Comparison of ENCODE assay signal across 26 mouse cellular contexts in the genomic region with DNA sequence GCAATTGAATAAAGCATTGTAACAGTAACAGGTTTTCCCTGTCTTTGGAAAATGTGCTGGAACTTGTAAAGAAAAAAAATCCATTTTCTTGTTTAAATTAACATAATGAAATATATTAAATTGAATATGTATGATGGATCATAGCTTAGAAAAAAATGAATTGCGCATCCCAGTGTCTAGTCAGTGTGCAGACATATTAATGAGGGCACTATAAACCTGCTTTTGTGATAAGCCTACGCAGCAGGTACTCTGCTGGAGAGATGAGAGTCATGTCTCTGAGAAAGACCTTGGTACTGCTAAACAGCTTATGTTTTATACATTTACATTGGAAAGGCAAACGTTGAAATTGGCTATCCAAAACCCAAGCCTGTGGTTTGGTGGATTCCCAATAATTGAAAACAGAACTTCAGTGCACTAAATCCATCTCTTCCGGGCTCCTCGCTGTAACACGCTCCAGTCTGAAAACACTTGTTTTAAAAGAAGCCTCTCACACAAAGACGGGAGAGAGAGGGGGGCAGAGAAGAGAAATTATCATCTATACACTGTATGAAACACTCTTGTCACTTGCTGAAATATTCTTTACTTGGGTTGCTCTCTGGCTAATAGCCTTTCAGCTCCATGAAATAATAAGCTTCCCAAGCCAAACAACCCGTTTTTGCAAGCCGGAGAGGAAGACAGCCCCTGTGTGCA.
DNase-seq lines count a peak whose midpoint lies in the region; ATAC-seq and TF ChIP-seq lines count a peak whose summit lies in the region.
"Had no signal": no experiment of that assay in that cellular context is flagged by ENCODE, and none has a peak within 500 bp of the region (broad histone marks: within the 10 kb centered on the region; RNA-seq: fewer than 3 reads in every experiment).

No protein-coding gene starts in this region.

- peak; percentile 79 for ATAC-seq in forebrain, postnatal 0 days
- ATAC-seq in forebrain, embryonic 12.5 days (ENCODE audit: low FRiP score), result no peak
- 0 out of 2 replicates have a peak, but pooled peaks have one; percentile 32 for ATAC-seq in embryonic facial prominence, embryonic 13.5 days (ENCODE audit: insufficient number of reproducible peaks, insufficient read depth, low FRiP score, low TSS enrichment, low read depth)
- ATAC-seq in limb, embryonic 11.5 days (ENCODE audit: insufficient number of reproducible peaks, low FRiP score, low TSS enrichment, low read depth), result no peak
- ATAC-seq in heart, embryonic 12.5 days (ENCODE audit: insufficient number of reproducible peaks, low FRiP score), result no peak
- ATAC-seq: forebrain, embryonic 16.5 days; hindbrain, embryonic 16.5 days; Patski had no signal

- TF ChIP-seq CTCF in forebrain, postnatal 0 days (IDR thresholded peaks at IDR 0.05; ENCODE audit: low read depth), result no peak
- TF ChIP-seq CTCF in gastrocnemius, adult 2 months (IDR thresholded peaks at IDR 0.05), result no peak

- DNase-seq in forebrain, postnatal 0 days, result peak; percentile 7
- no peak for DNase-seq in limb, embryonic 11.5 days (ENCODE audit: low spot score)
- no peak for DNase-seq in gastrocnemius, adult 2 months
- DNase-seq in layer of hippocampus, postnatal 36 days, result no peak
- DNase-seq: adrenal gland, postnatal 10 days; cerebellum, adult 8-10 months; cerebellum, postnatal 25 days; gastrocnemius, postnatal 10 days; kidney, adult 2 months; kidney, postnatal 36 days; left cerebral cortex, postnatal 4 days; lung, embryonic 14.5 days; lung, postnatal 14 days; retina, postnatal 1 day; right cerebral cortex, postnatal 14 days; thymus, postnatal 14 days had no signal

- no peaks in the 10 kb centered on the region for H3K27me3 ChIP-seq in forebrain, postnatal 0 days (ENCODE audit: insufficient read depth, low read length)
- no peaks in the 10 kb centered on the region for H3K27me3 ChIP-seq in forebrain, embryonic 12.5 days
- no peaks in the 10 kb centered on the region for H3K27me3 ChIP-seq in embryonic facial prominence, embryonic 13.5 days
- H3K27me3 ChIP-seq in limb, embryonic 11.5 days (ENCODE audit: control insufficient read depth, insufficient read depth, low read length), result no peaks in the 10 kb centered on the region
- H3K27me3 ChIP-seq in heart, embryonic 12.5 days (replicated peaks), result no peaks in the 10 kb centered on the region
- H3K27me3 ChIP-seq: CH12.LX; liver, embryonic 15.5 days; Patski had no signal

- no peak overlapping the region for H3K27ac ChIP-seq in forebrain, postnatal 0 days (ENCODE audit: low read depth, low read length)
- H3K27ac ChIP-seq in forebrain, embryonic 12.5 days, result no peak overlapping the region
- peak overlapping the region; percentile 78 for H3K27ac ChIP-seq in embryonic facial prominence, embryonic 13.5 days
- H3K27ac ChIP-seq in limb, embryonic 11.5 days (replicated peaks; ENCODE audit: low read depth, low read length), result 0 out of 2 replicates have a peak overlapping the region, but pooled peaks have one; percentile 23
- no peak overlapping the region for H3K27ac ChIP-seq in gastrocnemius, adult 2 months
- no peak overlapping the region for H3K27ac ChIP-seq in heart, embryonic 12.5 days (ENCODE audit: poor library complexity, severe bottlenecking)
- H3K27ac ChIP-seq: forebrain, embryonic 10.5 days; layer of hippocampus, adult 2 months; liver, embryonic 15.5 days had no signal

- no peak overlapping the region for H3K9ac ChIP-seq in forebrain, postnatal 0 days
- H3K9ac ChIP-seq in forebrain, embryonic 12.5 days, result no peak overlapping the region
- no peak overlapping the region for H3K9ac ChIP-seq in embryonic facial prominence, embryonic 13.5 days
- H3K9ac ChIP-seq in limb, embryonic 11.5 days (ENCODE audit: low read length), result no peak overlapping the region; the same call in 1 of the 2 replicates
- H3K9ac ChIP-seq in heart, embryonic 12.5 days, result no peak overlapping the region
- H3K9ac ChIP-seq: liver, embryonic 15.5 days; lung, embryonic 14.5 days had no signal

- H3K4me2 ChIP-seq in forebrain, postnatal 0 days (ENCODE audit: low read depth), result no peak overlapping the region
- no peak overlapping the region for H3K4me2 ChIP-seq in forebrain, embryonic 12.5 days
- peak overlapping the region; percentile 40 for H3K4me2 ChIP-seq in embryonic facial prominence, embryonic 13.5 days
- peak overlapping the region; percentile 12; the same call in 1 of the 2 replicates for H3K4me2 ChIP-seq in limb, embryonic 11.5 days (ENCODE audit: low read depth, severe bottlenecking)
- no peak overlapping the region for H3K4me2 ChIP-seq in heart, embryonic 12.5 days
- H3K4me2 ChIP-seq: liver, embryonic 15.5 days; lung, embryonic 14.5 days had no signal

- intact Hi-C loops in gastrocnemius, adult 2 months (cut with DNase I), result no loop called here

- H3K4me1 ChIP-seq in forebrain, postnatal 0 days (ENCODE audit: insufficient read depth), result no peaks in the 10 kb centered on the region
- H3K4me1 ChIP-seq in forebrain, embryonic 12.5 days, result no peaks in the 10 kb centered on the region
- peaks cover 36% of the 10 kb centered on the region for H3K4me1 ChIP-seq in embryonic facial prominence, embryonic 13.5 days
- 0 out of 2 replicates have a peak, but pooled peaks cover 3% of the 10 kb centered on the region for H3K4me1 ChIP-seq in limb, embryonic 11.5 days (ENCODE audit: control insufficient read depth, insufficient read depth, low read length)
- peaks cover 11% of the 10 kb centered on the region; the same call in 1 of the 2 replicates for H3K4me1 ChIP-seq in heart, embryonic 12.5 days (replicated peaks)
- H3K4me1 ChIP-seq: forebrain, embryonic 10.5 days; liver, embryonic 15.5 days had no signal

- 70% methylated on average over 9 of the region's 9 CpGs for WGBS in forebrain, postnatal 0 days
- 79% methylated on average over 9 of the region's 9 CpGs for WGBS in forebrain, embryonic 12.5 days
- 27% methylated on average over 9 of the region's 9 CpGs for WGBS in embryonic facial prominence, embryonic 13.5 days
- 42% methylated on average over 9 of the region's 9 CpGs for WGBS in limb, embryonic 11.5 days
- WGBS in heart, embryonic 12.5 days, result 81% methylated on average over 9 of the region's 9 CpGs

- H3K36me3 ChIP-seq in forebrain, postnatal 0 days (ENCODE audit: insufficient read depth), result no peaks in the 10 kb centered on the region
- H3K36me3 ChIP-seq in forebrain, embryonic 12.5 days (replicated peaks), result no peaks in the 10 kb centered on the region
- H3K36me3 ChIP-seq in embryonic facial prominence, embryonic 13.5 days, result no peaks in the 10 kb centered on the region
- H3K36me3 ChIP-seq in limb, embryonic 11.5 days (ENCODE audit: control insufficient read depth, insufficient read depth, low read length), result no peaks in the 10 kb centered on the region
- no peaks in the 10 kb centered on the region for H3K36me3 ChIP-seq in heart, embryonic 12.5 days
- H3K36me3 ChIP-seq: forebrain, embryonic 10.5 days; liver, embryonic 15.5 days had no signal

- H3K4me3 ChIP-seq in forebrain, postnatal 0 days (ENCODE audit: low read depth, low read length), result no peak overlapping the region
- no peak overlapping the region for H3K4me3 ChIP-seq in forebrain, embryonic 12.5 days (replicated peaks)
- 0 out of 2 replicates have a peak overlapping the region, but pooled peaks have one; percentile 3 for H3K4me3 ChIP-seq in embryonic facial prominence, embryonic 13.5 days
- no peak overlapping the region for H3K4me3 ChIP-seq in limb, embryonic 11.5 days (ENCODE audit: low read depth, low read length)
- no peak overlapping the region for H3K4me3 ChIP-seq in gastrocnemius, adult 2 months
- no peak overlapping the region for H3K4me3 ChIP-seq in heart, embryonic 12.5 days
- H3K4me3 ChIP-seq: forebrain, embryonic 10.5 days; layer of hippocampus, adult 2 months; liver, embryonic 15.5 days had no signal

- H3K9me3 ChIP-seq in forebrain, postnatal 0 days (ENCODE audit: low read length), result no peaks in the 10 kb centered on the region
- H3K9me3 ChIP-seq in forebrain, embryonic 12.5 days, result no peaks in the 10 kb centered on the region
- H3K9me3 ChIP-seq in embryonic facial prominence, embryonic 13.5 days, result no peaks in the 10 kb centered on the region
- no peaks in the 10 kb centered on the region for H3K9me3 ChIP-seq in limb, embryonic 11.5 days (ENCODE audit: control insufficient read depth, low read length)
- H3K9me3 ChIP-seq in heart, embryonic 12.5 days (replicated peaks), result no peaks in the 10 kb centered on the region
- H3K9me3 ChIP-seq: forebrain, embryonic 10.5 days; liver, embryonic 15.5 days had no signal

Comparison
In these comparisons a context has a peak if more than half of its experiments do, and no peak if none do; other contexts are left out.
1. ATAC-seq: peak in forebrain, postnatal 0 days (single experiment) and embryonic facial prominence, embryonic 13.5 days (single experiment); none in forebrain, embryonic 12.5 days (single experiment), limb, embryonic 11.5 days (single experiment) and heart, embryonic 12.5 days (single experiment).
2. H3K27ac ChIP-seq: peak in embryonic facial prominence, embryonic 13.5 days (single experiment) and limb, embryonic 11.5 days (single experiment); none in forebrain, postnatal 0 days (single experiment), forebrain, embryonic 12.5 days (single experiment), gastrocnemius, adult 2 months (single experiment) and heart, embryonic 12.5 days (single experiment).
3. H3K4me2 ChIP-seq: peak in embryonic facial prominence, embryonic 13.5 days (single experiment) and limb, embryonic 11.5 days (single experiment); none in forebrain, postnatal 0 days (single experiment), forebrain, embryonic 12.5 days (single experiment) and heart, embryonic 12.5 days (single experiment).